Mouse (Mus musculus) neural tube, embryonic 14.5 days (tissue): Measurements from ENCODE around the gene Cit. TPM values are rescaled to one million over a fixed set of nuclear protein-coding genes. Genes with fewer than 3 reads are reported as not detected.

Source experiments
- ATAC-seq: fragments of 200-750 bp; cut with Nextera tagmentation; 2 replicates; pipeline ENCODE4 v1.8.0; 2017; ENCODE audit warnings: low read depth, mild to moderate bottlenecking, moderate TSS enrichment, moderate library complexity
- H3K27ac ChIP-seq: fragments of 300-500 bp; sonication (generic); 2 replicates; pipeline ENCODE4 v1.5.1; 2014; ENCODE audit warnings: low read depth, mild to moderate bottlenecking, control low read depth, low read length, moderate library complexity, mixed read lengths
- H3K27me3 ChIP-seq: fragments of 300-500 bp; sonication (generic); 2 replicates; pipeline ENCODE4 v1.6.1; 2014; ENCODE audit warnings: low read length; ENCODE audit not compliant: control insufficient read depth, insufficient read depth
- H3K36me3 ChIP-seq: fragments of 300-500 bp; sonication (generic); 2 replicates; pipeline ENCODE4 v1.6.1; 2014; ENCODE audit warnings: low read length, mixed read lengths; ENCODE audit not compliant: control insufficient read depth, insufficient read depth
- H3K4me1 ChIP-seq: fragments of 300-500 bp; sonication (generic); 2 replicates; pipeline ENCODE4 v1.6.1; 2014; ENCODE audit warnings: low read length; ENCODE audit not compliant: control insufficient read depth, insufficient read depth
- H3K4me2 ChIP-seq: fragments of 300-500 bp; sonication (generic); 2 replicates; pipeline ENCODE4 v1.6.1; 2014; ENCODE audit warnings: mild to moderate bottlenecking, low read depth, low read length, control low read depth
- H3K4me3 ChIP-seq: fragments of 300-500 bp; sonication (generic); 2 replicates; pipeline ENCODE4 v1.5.1; 2014; ENCODE audit warnings: low read depth, low read length, control low read depth, mixed read lengths
- H3K9ac ChIP-seq: fragments of 300-500 bp; sonication (generic); replicated peaks from 2 replicates; pipeline ENCODE4 v1.6.1; 2014; ENCODE audit warnings: low read depth, mild to moderate bottlenecking, control low read depth, low read length, mixed read lengths
- H3K9me3 ChIP-seq: fragments of 300-500 bp; sonication (generic); 2 replicates; pipeline ENCODE4 v1.6.1; 2016; ENCODE audit warnings: low read length; ENCODE audit not compliant: control insufficient read depth
- WGBS: fragments of 180-500 bp; shearing (Covaris S2); extraction: QIAGEN DNeasy Blood & Tissue Kit; methylation state at CpG from one replicate; pipeline ENCODE4 v1.1.7; 2014; 5-methylcytosine and 5-hydroxymethylcytosine counted together
- polyA plus RNA-seq: library from polyadenylated mRNA; unstranded; fragments of >200 nt; fragmentation: Nextera tagmentation; extraction: Ambion mirVana; gene quantifications from 2 replicates; pipeline ENCODE4 v1.2.1, GENCODE M21; 2014

Gene Cit
- polyA plus RNA-seq, 1 experiment from 2014 or later: 34.0 TPM

DNA sequence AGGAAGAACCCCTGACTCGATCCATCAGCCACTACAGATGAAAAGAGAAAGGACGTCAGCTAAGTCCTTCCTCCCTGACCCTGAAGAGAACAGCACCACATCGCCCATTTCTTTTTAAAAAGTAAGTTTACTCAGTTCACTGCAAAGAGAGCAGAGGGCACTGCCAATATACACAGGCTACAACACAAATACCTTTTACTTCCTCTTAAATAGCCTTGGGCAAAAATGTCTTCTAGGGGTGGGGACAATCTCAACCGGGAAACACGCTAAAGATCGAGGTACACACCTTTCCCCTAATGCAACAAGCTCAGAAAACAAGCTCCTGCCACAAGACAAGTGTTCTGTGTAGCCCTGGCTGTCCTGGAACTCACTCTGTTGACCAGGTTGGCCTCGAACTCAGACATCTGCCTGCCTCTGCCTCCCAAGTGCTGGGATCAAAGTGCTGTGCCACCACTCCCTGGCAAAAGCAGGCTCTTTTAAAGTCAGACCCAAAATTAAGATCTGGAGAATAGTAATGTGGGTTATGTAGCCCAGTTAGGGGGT lies 177.7 kb downstream of the Cit start:
- Histone ChIP-seq H3K27ac (no peak overlapping the region), H3K9ac (no peak overlapping the region), H3K36me3 (peaks cover 35% of the 10 kb centered on the region), H3K4me2 (peak overlapping the region; percentile 97), H3K27me3 (no peaks in the 10 kb centered on the region), H3K9me3 (no peaks in the 10 kb centered on the region), H3K4me3 (no peak overlapping the region; the same call in 1 of the 2 replicates), H3K4me1 (peaks cover 12% of the 10 kb centered on the region)
- 82% methylated on average over 7 of the region's 7 CpGs for WGBS
- ATAC-seq: no peak

DNA sequence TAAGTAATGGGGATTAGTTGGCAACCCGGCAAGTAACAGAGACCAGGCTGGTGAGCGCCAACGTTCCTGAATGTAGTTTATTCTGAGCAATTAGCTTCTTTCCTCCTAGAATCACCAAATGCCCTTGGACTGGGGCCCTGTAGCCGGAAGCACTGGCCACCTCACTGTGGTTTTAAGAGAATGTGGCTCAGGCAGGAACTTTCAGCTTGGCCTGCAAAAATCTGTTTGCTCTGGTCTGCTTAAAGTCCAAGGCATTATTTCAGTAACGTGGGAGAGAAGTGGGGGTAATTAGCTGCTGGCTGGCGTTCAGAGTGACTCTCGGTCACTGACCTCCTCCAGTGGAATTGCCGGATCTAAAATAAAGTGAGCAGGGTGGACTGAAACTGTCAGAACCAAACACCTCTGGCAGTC lies 178.2 kb downstream of the Cit start:
- WGBS: 29% methylated on average over 8 of the region's 8 CpGs
- ATAC-seq: no peak

DNA sequence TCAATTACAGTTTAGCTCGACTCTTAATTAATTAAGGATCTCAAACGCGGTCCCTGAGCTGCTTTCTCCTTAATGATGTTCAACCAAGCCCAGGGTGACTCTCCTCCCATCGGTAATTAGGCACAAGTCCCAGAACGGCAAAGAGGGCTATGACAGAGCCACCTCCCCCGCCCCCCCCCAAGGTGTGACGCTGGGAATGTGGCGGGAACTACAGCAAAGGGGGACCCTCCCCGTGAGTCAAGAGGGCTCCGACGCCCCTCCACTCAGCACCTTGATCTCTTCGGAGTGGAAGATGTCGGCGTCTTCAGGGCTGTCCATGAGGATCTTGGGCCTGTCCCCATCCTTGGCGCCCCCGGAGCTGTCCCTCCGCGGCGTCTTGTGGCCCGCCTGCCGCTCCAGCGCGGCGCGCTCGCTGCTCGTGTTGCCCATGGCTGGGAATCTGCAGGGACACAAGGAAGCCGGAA lies 178.8 kb downstream of the Cit start:
- Histone ChIP-seq H3K27ac (peak overlapping the region; percentile 72; the same call in 1 of the 2 replicates), H3K27me3 (no peaks in the 10 kb centered on the region), H3K9me3 (no peaks in the 10 kb centered on the region), H3K4me3 (peak overlapping the region; percentile 63), H3K36me3 (peaks cover 23% of the 10 kb centered on the region), H3K4me2 (peak overlapping the region; percentile 97), H3K4me1 (peaks cover 12% of the 10 kb centered on the region), H3K9ac (peak overlapping the region; percentile 53)
- under 1% methylated on average over 28 of the region's 28 CpGs for WGBS
- peak; percentile 67 for ATAC-seq

More for the DNA sequence above, 178.2 kb downstream of the Cit start:
- H3K9ac ChIP-seq: peak overlapping the region; percentile 53
- H3K4me1 ChIP-seq: peaks cover 12% of the 10 kb centered on the region
- peak overlapping the region; percentile 97 for H3K4me2 ChIP-seq
- H3K4me3 ChIP-seq: peak overlapping the region; percentile 63
- H3K27ac ChIP-seq: no peak overlapping the region
- no peaks in the 10 kb centered on the region for H3K27me3 ChIP-seq
- peaks cover 29% of the 10 kb centered on the region for H3K36me3 ChIP-seq
- no peaks in the 10 kb centered on the region for H3K9me3 ChIP-seq

DNA sequence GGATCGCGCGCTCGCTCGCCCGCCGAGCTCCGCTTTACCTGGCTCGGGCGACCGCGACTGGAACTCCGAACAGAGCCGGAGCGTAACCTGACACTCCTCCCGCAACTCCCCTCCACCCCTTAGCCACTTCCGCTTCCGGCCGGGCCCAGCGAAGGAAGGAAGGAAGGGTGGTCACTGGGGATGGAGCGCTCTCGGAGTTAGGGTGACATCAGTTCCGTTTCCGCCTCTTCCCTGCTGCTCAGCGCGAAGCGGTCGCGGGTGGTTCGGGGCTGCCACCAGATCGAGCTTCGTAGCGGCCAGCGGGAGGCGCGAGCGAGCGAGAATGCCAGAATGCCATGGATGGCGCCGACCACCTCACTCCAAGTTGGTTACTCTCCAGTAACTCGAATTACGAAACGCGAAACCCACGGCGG lies 179.3 kb downstream of the Cit start, which contains the start of gene Prkab1:
Gene Prkab1 (minus strand): TSS at position 182 of the 413 bp plus-strand sequence.
- Histone ChIP-seq H3K9ac (peak within 1 kb of the TSS; percentile 53), H3K4me1 (peaks cover 12% of the 10 kb centered on the region), H3K27me3 (no peaks in the 10 kb centered on the region), H3K9me3 (no peaks in the 10 kb centered on the region), H3K4me2 (peak within 1 kb of the TSS; percentile 97), H3K27ac (peak within 1 kb of the TSS; percentile 72), H3K36me3 (peaks cover 19% of the 10 kb centered on the region), H3K4me3 (peak within 1 kb of the TSS; percentile 63)
- WGBS: 1% methylated on average over 46 of the region's 46 CpGs
- peak; percentile 98 for ATAC-seq

DNA sequence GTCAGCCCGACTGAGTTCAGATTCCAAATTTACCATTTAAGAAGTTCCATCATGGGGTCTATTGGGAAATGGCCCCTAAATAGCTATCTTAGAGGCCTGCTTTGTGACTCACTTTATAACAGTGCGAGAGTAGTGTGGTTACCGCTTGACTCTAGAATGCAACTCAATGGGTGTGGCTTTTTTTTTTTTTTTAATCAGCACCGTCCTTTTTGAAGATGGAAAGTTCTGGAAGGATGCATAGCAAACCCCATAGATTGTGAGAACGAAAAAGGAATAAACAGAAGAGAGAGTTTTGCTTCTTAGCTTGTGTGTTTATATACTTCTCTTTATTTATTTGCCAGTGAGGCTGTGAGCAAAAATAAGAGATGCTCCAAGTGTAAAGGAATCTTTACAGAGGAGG lies 181.0 kb downstream of the Cit start:
- Histone ChIP-seq H3K9ac (no peak overlapping the region), H3K27ac (no peak overlapping the region), H3K36me3 (peaks cover 3% of the 10 kb centered on the region; the same call in 1 of the 2 replicates), H3K4me3 (no peak overlapping the region), H3K4me2 (no peak overlapping the region), H3K9me3 (no peaks in the 10 kb centered on the region), H3K27me3 (no peaks in the 10 kb centered on the region), H3K4me1 (peaks cover 17% of the 10 kb centered on the region)
- WGBS: 94% methylated on average over 5 of the region's 5 CpGs
- no peak for ATAC-seq

DNA sequence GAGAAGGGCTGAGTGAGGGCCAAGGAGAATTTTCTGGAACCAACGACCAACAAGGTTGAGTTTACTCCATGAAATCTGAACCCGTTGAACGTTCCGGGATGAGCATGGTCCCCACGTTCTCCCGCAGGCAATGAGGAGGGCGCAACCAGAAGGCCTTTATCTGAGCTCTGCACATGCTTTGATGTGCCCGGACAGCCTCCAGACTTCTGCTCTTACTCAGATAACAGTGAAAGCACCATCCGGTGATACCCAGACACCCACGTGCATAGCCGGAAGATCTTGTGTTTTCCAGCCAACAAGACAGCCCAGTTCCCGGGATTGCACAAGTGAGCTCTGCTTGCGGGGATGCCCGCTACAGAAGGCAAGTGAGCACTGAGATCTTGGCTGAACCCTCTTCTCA lies 181.5 kb downstream of the Cit start:
- Histone ChIP-seq H3K27me3 (no peaks in the 10 kb centered on the region), H3K4me2 (no peak overlapping the region), H3K9ac (no peak overlapping the region), H3K36me3 (no peaks in the 10 kb centered on the region), H3K4me1 (peaks cover 17% of the 10 kb centered on the region), H3K27ac (no peak overlapping the region), H3K4me3 (no peak overlapping the region), H3K9me3 (no peaks in the 10 kb centered on the region)
- no peak for ATAC-seq
- 94% methylated on average over 14 of the region's 14 CpGs for WGBS

DNA sequence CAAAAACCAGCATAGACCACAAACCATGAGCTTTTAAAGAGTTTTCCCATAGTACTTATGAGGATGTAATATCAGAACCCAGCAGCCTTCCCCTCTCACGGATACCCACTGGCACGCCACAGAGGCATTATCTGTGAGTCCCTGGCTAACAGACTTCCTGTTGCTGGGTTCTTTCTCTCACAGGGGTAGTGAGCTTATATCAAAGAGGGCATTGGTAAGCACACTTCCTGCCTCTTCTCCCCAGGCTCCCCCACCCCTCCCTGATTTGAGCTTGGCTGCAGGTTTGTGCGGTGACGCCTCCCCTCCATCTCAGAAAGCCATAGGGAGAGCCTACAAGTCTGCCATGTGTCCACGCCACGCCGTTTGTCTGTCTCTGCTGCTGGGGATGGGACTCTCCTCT lies 184.0 kb downstream of the Cit start:
- H3K36me3 ChIP-seq: no peaks in the 10 kb centered on the region
- H3K27me3 ChIP-seq: no peaks in the 10 kb centered on the region
- H3K9ac ChIP-seq: no peak overlapping the region
- 0 out of 2 replicates have a peak, but pooled peaks cover 5% of the 10 kb centered on the region for H3K4me1 ChIP-seq
- no peaks in the 10 kb centered on the region for H3K9me3 ChIP-seq
- 74% methylated on average over 7 of the region's 7 CpGs for WGBS
- ATAC-seq: no peak
- H3K27ac ChIP-seq: no peak overlapping the region
- H3K4me2 ChIP-seq: no peak overlapping the region
- no peak overlapping the region for H3K4me3 ChIP-seq

DNA sequence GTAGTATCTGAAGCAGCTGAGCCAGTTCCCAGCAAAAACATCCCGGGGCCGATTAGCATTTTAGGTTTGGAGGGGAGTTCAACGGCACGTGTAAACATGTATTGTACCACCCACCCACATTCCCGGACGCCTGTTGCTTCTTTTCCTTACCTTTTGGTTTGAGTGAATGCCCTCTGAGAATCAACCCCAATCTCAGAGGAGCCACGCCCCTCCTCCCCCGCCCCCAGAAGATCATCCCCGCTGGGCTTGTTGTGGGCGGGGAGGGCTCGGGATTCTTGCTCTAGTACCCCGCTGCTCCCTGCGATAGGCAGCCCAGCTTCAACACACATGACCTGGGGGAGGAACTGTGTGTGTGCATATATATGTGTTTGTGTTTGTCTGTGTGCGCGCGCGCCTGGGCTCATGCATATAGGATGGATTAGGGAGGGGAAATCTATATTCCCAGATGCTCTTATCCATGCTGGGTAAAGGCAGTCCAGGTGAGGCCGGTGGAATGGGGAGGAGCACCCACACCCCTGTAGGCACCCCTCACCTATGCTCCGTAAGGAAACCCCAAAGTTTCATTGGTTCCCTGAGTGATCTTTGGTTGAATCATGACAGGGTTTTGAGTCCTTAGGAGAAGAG lies 185.6 kb downstream of the Cit start:
- WGBS: 5% methylated on average over 19 of the region's 19 CpGs
- H3K27me3 ChIP-seq: no peaks in the 10 kb centered on the region
- H3K4me1 ChIP-seq: 0 out of 2 replicates have a peak, but pooled peaks cover 5% of the 10 kb centered on the region
- peak overlapping the region; percentile 36 for H3K4me2 ChIP-seq
- H3K27ac ChIP-seq: no peak overlapping the region
- peak overlapping the region; percentile 32; the same call in 1 of the 2 replicates for H3K9ac ChIP-seq
- H3K4me3 ChIP-seq: no peak overlapping the region; the same call in 1 of the 2 replicates
- no peaks in the 10 kb centered on the region for H3K36me3 ChIP-seq
- ATAC-seq: no peak
- H3K9me3 ChIP-seq: no peaks in the 10 kb centered on the region

DNA sequence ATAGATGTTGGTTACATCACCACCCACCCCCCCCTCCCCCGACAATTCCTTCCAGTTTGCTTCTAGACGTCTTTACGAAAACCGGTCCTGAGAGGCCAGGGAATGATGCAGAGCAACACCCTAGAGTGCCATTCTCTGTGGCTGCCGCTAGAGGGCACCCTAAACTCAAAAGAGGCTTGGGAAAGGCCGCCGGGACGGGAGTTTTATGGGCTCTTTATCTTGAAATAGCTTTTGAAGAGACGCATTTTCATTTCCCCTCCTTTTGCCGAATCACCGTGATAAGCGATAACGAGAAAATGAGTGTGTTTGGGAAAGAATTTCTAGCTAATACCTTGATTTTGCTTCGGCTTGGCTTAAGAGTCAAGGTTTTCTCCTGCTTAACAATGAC lies 186.1 kb downstream of the Cit start:
- H3K4me2 ChIP-seq: peak overlapping the region; percentile 36
- H3K9me3 ChIP-seq: no peaks in the 10 kb centered on the region
- H3K27me3 ChIP-seq: no peaks in the 10 kb centered on the region
- no peak overlapping the region for H3K4me3 ChIP-seq
- H3K27ac ChIP-seq: no peak overlapping the region
- no peaks in the 10 kb centered on the region for H3K36me3 ChIP-seq
- H3K4me1 ChIP-seq: 0 out of 2 replicates have a peak, but pooled peaks cover 5% of the 10 kb centered on the region
- no peak for ATAC-seq
- no peak overlapping the region for H3K9ac ChIP-seq
- 3% methylated on average over 14 of the region's 14 CpGs for WGBS
